Mouse (Mus musculus) heart, embryonic 14.5 days (tissue): ENCODE data around the gene Aif1. TPM values are rescaled to one million over a fixed set of nuclear protein-coding genes. Genes with fewer than 3 reads are reported as not detected.

ENCODE experiments used
- ATAC-seq: fragments of 200-750 bp; cut with Nextera tagmentation; 2 replicates; pipeline ENCODE4 v1.8.0; 2017; ENCODE audit warnings: low read depth, moderate TSS enrichment; ENCODE audit not compliant: insufficient number of reproducible peaks, insufficient read depth, low FRiP score
- H3K27ac ChIP-seq, 2 experiments: fragments of 200-500 bp in 1 of 2; fragments of 300-500 bp in 1 of 2; sonication (generic) in 1 of 2; replicated peaks in 1 of 2; 2 replicates each; pipeline ENCODE4 v1.5.1; 2012 to 2014; ENCODE audit warnings: low read depth in 2 of 2, low read length in 2 of 2, control low read depth in 1 of 2, mild to moderate bottlenecking in 1 of 2, mixed read lengths in 1 of 2; ENCODE audit not compliant: control insufficient read depth in 1 of 2, insufficient read depth in 1 of 2
- H3K27me3 ChIP-seq: fragments of 300-500 bp; sonication (generic); 2 replicates; pipeline ENCODE4 v1.6.1; 2014; ENCODE audit warnings: mild to moderate bottlenecking, low read length, control low read depth; ENCODE audit not compliant: control insufficient read depth, insufficient read depth
- H3K36me3 ChIP-seq: fragments of 300-500 bp; sonication (generic); 2 replicates; pipeline ENCODE4 v1.6.1; 2014; ENCODE audit warnings: mild to moderate bottlenecking, control low read depth, low read length, mixed read lengths; ENCODE audit not compliant: control insufficient read depth, insufficient read depth
- H3K4me1 ChIP-seq, 2 experiments: fragments of 200-500 bp in 1 of 2; fragments of 300-500 bp in 1 of 2; sonication (generic) in 1 of 2; 2 replicates each; pipeline ENCODE4 v1.6.1; 2012 to 2014; ENCODE audit warnings: low read length in 2 of 2, control low read depth in 1 of 2, mixed read lengths in 1 of 2; ENCODE audit not compliant: control insufficient read depth in 2 of 2, insufficient read depth in 2 of 2
- H3K4me2 ChIP-seq: fragments of 300-500 bp; sonication (generic); 2 replicates; pipeline ENCODE4 v1.6.1; 2014; ENCODE audit warnings: mild to moderate bottlenecking, low read length
- H3K4me3 ChIP-seq, 2 experiments: fragments of 200-500 bp in 1 of 2; fragments of 300-500 bp in 1 of 2; sonication (generic) in 1 of 2; 2 replicates each; pipeline ENCODE4 v1.5.1; 2012 to 2014; ENCODE audit warnings: low read length in 2 of 2, mild to moderate bottlenecking in 2 of 2, control low read depth in 1 of 2, low read depth in 1 of 2, moderate library complexity in 1 of 2; ENCODE audit not compliant: control insufficient read depth in 1 of 2, insufficient read depth in 1 of 2
- H3K9ac ChIP-seq: fragments of 300-500 bp; sonication (generic); 2 replicates; pipeline ENCODE4 v1.6.1; 2014; ENCODE audit warnings: mild to moderate bottlenecking, low read length
- H3K9me3 ChIP-seq: fragments of 300-500 bp; sonication (generic); 2 replicates; pipeline ENCODE4 v1.6.1; 2016; ENCODE audit warnings: low read length, control low read depth; ENCODE audit not compliant: control insufficient read depth
- WGBS: fragments of 180-500 bp; shearing (Covaris S2); extraction: QIAGEN DNeasy Blood & Tissue Kit; methylation state at CpG from one replicate; pipeline ENCODE4 v1.1.7; 2014; 5-methylcytosine and 5-hydroxymethylcytosine counted together
- polyA plus RNA-seq: library from polyadenylated mRNA; unstranded; fragments of >200 nt; fragmentation: Nextera tagmentation; extraction: Ambion mirVana; gene quantifications from 2 replicates; pipeline ENCODE4 v1.2.1, GENCODE M21; 2014

Aif1 gene
- polyA plus RNA-seq, 1 experiment from 2014 or later = 7.4 TPM

- Histone ChIP-seq H3K4me3 (no peak overlapping the region), H3K9ac (no peak overlapping the region), H3K4me1 (peaks cover 0 to 3% of the 10 kb centered on the region in 2 experiments; a peak in 2 of 4 replicates), H3K9me3 (no peaks in the 10 kb centered on the region), H3K27me3 (no peaks in the 10 kb centered on the region), H3K4me2 (no peak overlapping the region), H3K36me3 (no peaks in the 10 kb centered on the region), H3K27ac (no peak overlapping the region)
- 66% methylated on average over 4 of the region's 4 CpGs for WGBS
- no peak for ATAC-seq
Measured at GRCm38 (mm10) chr17:35187345-35187744, 11.5 kb upstream of the Aif1 start.

- WGBS = 1% methylated on average over 4 of the region's 4 CpGs
- ATAC-seq = no peak
- H3K9ac ChIP-seq = peak overlapping the region; percentile 54; the same call in 1 of the 2 replicates
- H3K4me3 ChIP-seq = peak overlapping the region; percentile 17 to 49; a peak in 3 of 4 replicates
- H3K36me3 ChIP-seq = no peaks in the 10 kb centered on the region
- H3K27me3 ChIP-seq = no peaks in the 10 kb centered on the region
- H3K4me1 ChIP-seq = peaks cover 0 to 3% of the 10 kb centered on the region in 2 experiments; a peak in 2 of 4 replicates
- H3K4me2 ChIP-seq = peak overlapping the region; percentile 70
- H3K27ac ChIP-seq = peak overlapping the region in 1 of 2 experiments; percentile 57; a peak in 2 of 4 replicates
- no peaks in the 10 kb centered on the region for H3K9me3 ChIP-seq
Measured at GRCm38 (mm10) chr17:35186681-35187080, 10.8 kb upstream of the Aif1 start.

GRCm38 (mm10) chr17:35185639-35186611 lies 10.1 kb upstream of the Aif1 start:
- no peaks in the 10 kb centered on the region for H3K27me3 ChIP-seq
- WGBS = 4% methylated on average over 18 of the region's 18 CpGs
- H3K9me3 ChIP-seq = no peaks in the 10 kb centered on the region
- H3K9ac ChIP-seq = peak overlapping the region; percentile 54
- no peak for ATAC-seq
- H3K4me2 ChIP-seq = peak overlapping the region; percentile 70
- H3K4me1 ChIP-seq = peaks cover 0 to 3% of the 10 kb centered on the region in 2 experiments; a peak in 2 of 4 replicates
- peak overlapping the region; percentile 17 to 57 for H3K27ac ChIP-seq
- no peaks in the 10 kb centered on the region for H3K36me3 ChIP-seq
- peak overlapping the region; percentile 44 to 49 for H3K4me3 ChIP-seq

- no peak for ATAC-seq
- H3K27me3 ChIP-seq = no peaks in the 10 kb centered on the region
- H3K9me3 ChIP-seq = no peaks in the 10 kb centered on the region
- H3K9ac ChIP-seq = no peak overlapping the region
- H3K27ac ChIP-seq = no peak overlapping the region
- no peaks in the 10 kb centered on the region for H3K4me1 ChIP-seq
- no peaks in the 10 kb centered on the region for H3K36me3 ChIP-seq
- 76% methylated on average over 5 of the region's 5 CpGs for WGBS
- H3K4me3 ChIP-seq = no peak overlapping the region
- H3K4me2 ChIP-seq = no peak overlapping the region
Measured at GRCm38 (mm10) chr17:35180093-35180492, 4.2 kb upstream of the Aif1 start.

GRCm38 (mm10) chr17:35178528-35178927 lies 2.7 kb upstream of the Aif1 start:
- 15% methylated on average over 5 of the region's 5 CpGs for WGBS
- Histone ChIP-seq H3K27me3 (no peaks in the 10 kb centered on the region), H3K4me3 (no peak overlapping the region), H3K9me3 (no peaks in the 10 kb centered on the region), H3K36me3 (no peaks in the 10 kb centered on the region), H3K4me2 (no peak overlapping the region), H3K9ac (no peak overlapping the region), H3K4me1 (no peaks in the 10 kb centered on the region), H3K27ac (no peak overlapping the region)
- peak; percentile 29; the same call in 1 of the 2 replicates for ATAC-seq

GRCm38 (mm10) chr17:35175382-35175781 lies 486 bp downstream of the Aif1 start:
- Histone ChIP-seq H3K4me2 (no peak overlapping the region), H3K9ac (no peak overlapping the region), H3K27ac (no peak overlapping the region), H3K4me1 (no peaks in the 10 kb centered on the region; a peak in 1 of 4 replicates), H3K4me3 (no peak overlapping the region), H3K36me3 (no peaks in the 10 kb centered on the region), H3K27me3 (no peaks in the 10 kb centered on the region), H3K9me3 (no peaks in the 10 kb centered on the region)
- WGBS = 76% methylated on average over 6 of the region's 6 CpGs
- no peak for ATAC-seq

GRCm38 (mm10) chr17:35174201-35174977 lies 1.5 kb downstream of the Aif1 start:
- Histone ChIP-seq H3K36me3 (no peaks in the 10 kb centered on the region), H3K27ac (no peak overlapping the region), H3K9ac (no peak overlapping the region), H3K27me3 (no peaks in the 10 kb centered on the region), H3K9me3 (no peaks in the 10 kb centered on the region), H3K4me1 (no peaks in the 10 kb centered on the region; a peak in 1 of 4 replicates), H3K4me3 (no peak overlapping the region), H3K4me2 (no peak overlapping the region)
- ATAC-seq = no peak
- 65% methylated on average over 8 of the region's 8 CpGs for WGBS
